Mouse (Mus musculus) erythroblast, embryonic 14.5 days (primary cell): Measurements from ENCODE around the gene Oas1g.
"Not testable (repeated sequence)": the region's sequence is repeated elsewhere in the genome, so short reads cannot be mapped to it uniquely, and the experiment has no call there.

ENCODE experiments used
- GATA1 ChIP-seq: IDR thresholded peaks from 2 replicates; pipeline ENCODE4 v1.6.1; 2012; ENCODE audit warnings: low read length, inconsistent platforms, mixed read lengths
- TAL1 ChIP-seq: IDR thresholded peaks from 3 replicates; pipeline ENCODE4 v1.6.1; 2012; ENCODE audit warnings: low read length, inconsistent platforms, mixed read lengths

DNA sequence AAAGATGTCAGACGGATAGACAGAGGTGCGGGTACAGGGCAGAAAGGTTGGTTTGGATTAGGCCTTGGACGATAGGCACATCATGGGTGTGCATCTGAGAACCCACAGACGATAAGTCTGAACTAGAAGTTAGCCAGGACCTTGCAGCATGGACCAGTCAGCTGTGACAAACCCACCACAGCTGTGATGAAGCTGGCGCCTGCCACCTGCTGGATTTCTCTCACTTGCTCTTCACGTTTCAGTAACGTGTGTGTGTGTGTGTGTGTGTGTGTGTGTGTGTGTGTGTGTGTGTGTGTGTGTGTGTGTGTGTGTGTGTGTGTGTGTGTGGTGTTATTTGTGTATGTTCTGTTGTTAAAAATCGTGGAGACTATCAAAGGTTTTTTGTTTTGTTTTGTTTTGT is 26.8 kb upstream of the Oas1g start, which contains the start of gene Oas1d:
- not testable (repeated sequence) for TF ChIP-seq GATA1, TAL1
